Mouse (Mus musculus): Measurements from ENCODE around the gene Aldh1l1.

The Aldh1l1 gene

GRCm38 (mm10) chr6:90486176-90486921 lies at the start of gene Aldh1l1:
TSS of gene Aldh1l1 (plus strand) at chr6:90486427.
- in situ Hi-C loops (cut with MseI, MboI) = no loop called here

- in situ Hi-C loops (cut with MseI, MboI) = no loop called here
Measured at GRCm38 (mm10) chr6:90437041-90437440, 49.2 kb upstream of the Aldh1l1 start.

- in situ Hi-C loops (cut with MseI, MboI) = no loop called here
Measured at GRCm38 (mm10) chr6:90446883-90447282, 39.3 kb upstream of the Aldh1l1 start.

- in situ Hi-C loops (cut with MseI, MboI) = loop anchor here (10.0 kb wide), 1 partner anchor 65 kb away; no protein-coding TSS in a partner anchor
Measured at GRCm38 (mm10) chr6:90450179-90450578, 36.0 kb upstream of the Aldh1l1 start.

- in situ Hi-C loops (cut with MseI, MboI) = loop anchor here (10.0 kb wide), 1 partner anchor 64 kb away; no protein-coding TSS in a partner anchor
Measured at GRCm38 (mm10) chr6:90450697-90451096, 35.5 kb upstream of the Aldh1l1 start.

GRCm38 (mm10) chr6:90451512-90451911 lies 34.7 kb upstream of the Aldh1l1 start:
- in situ Hi-C loops (cut with MseI, MboI) = loop anchor here (10.0 kb wide), 1 partner anchor 63 kb away; no protein-coding TSS in a partner anchor

- in situ Hi-C loops (cut with MseI, MboI) = loop anchor here (10.0 kb wide), 1 partner anchor 62 kb away; no protein-coding TSS in a partner anchor
Measured at GRCm38 (mm10) chr6:90452603-90453002, 33.6 kb upstream of the Aldh1l1 start.

GRCm38 (mm10) chr6:90453751-90454150 lies 32.5 kb upstream of the Aldh1l1 start:
- in situ Hi-C loops (cut with MseI, MboI) = loop anchor here (10.0 kb wide), 1 partner anchor 61 kb away; no protein-coding TSS in a partner anchor

GRCm38 (mm10) chr6:90457421-90457820 lies 28.8 kb upstream of the Aldh1l1 start:
- in situ Hi-C loops (cut with MseI, MboI) = loop anchor here (10.0 kb wide), 1 partner anchor 57 kb away; no protein-coding TSS in a partner anchor

GRCm38 (mm10) chr6:90461181-90461580 lies 25.0 kb upstream of the Aldh1l1 start:
- in situ Hi-C loops (cut with MseI, MboI) = no loop called here

- in situ Hi-C loops (cut with MseI, MboI) = no loop called here
Measured at GRCm38 (mm10) chr6:90461771-90462170, 24.5 kb upstream of the Aldh1l1 start.

- in situ Hi-C loops (cut with MseI, MboI) = no loop called here
Measured at GRCm38 (mm10) chr6:90462181-90462706, 24.0 kb upstream of the Aldh1l1 start, which contains the start of gene Klf15. TSS of gene Klf15 (plus strand) at chr6:90462576.

GRCm38 (mm10) chr6:90462841-90463227 lies 23.4 kb upstream of the Aldh1l1 start:
- in situ Hi-C loops (cut with MseI, MboI) = no loop called here

- in situ Hi-C loops (cut with MseI, MboI) = no loop called here
Measured at GRCm38 (mm10) chr6:90463228-90463862, 22.9 kb upstream of the Aldh1l1 start.

GRCm38 (mm10) chr6:90463890-90464421 lies 22.3 kb upstream of the Aldh1l1 start:
- in situ Hi-C loops (cut with MseI, MboI) = no loop called here

GRCm38 (mm10) chr6:90465028-90465640 lies 21.1 kb upstream of the Aldh1l1 start:
- in situ Hi-C loops (cut with MseI, MboI) = no loop called here

GRCm38 (mm10) chr6:90466079-90466478 lies 20.1 kb upstream of the Aldh1l1 start:
- in situ Hi-C loops (cut with MseI, MboI) = no loop called here

GRCm38 (mm10) chr6:90466847-90467410 lies 19.3 kb upstream of the Aldh1l1 start:
- in situ Hi-C loops (cut with MseI, MboI) = no loop called here

- in situ Hi-C loops (cut with MseI, MboI) = no loop called here
Measured at GRCm38 (mm10) chr6:90468216-90468615, 18.0 kb upstream of the Aldh1l1 start.

GRCm38 (mm10) chr6:90469041-90469440 lies 17.2 kb upstream of the Aldh1l1 start:
- in situ Hi-C loops (cut with MseI, MboI) = no loop called here

- in situ Hi-C loops (cut with MseI, MboI) = no loop called here
Measured at GRCm38 (mm10) chr6:90470255-90470654, 16.0 kb upstream of the Aldh1l1 start.
